Mouse (Mus musculus): ENCODE results near the gene Fntb.
"Not testable (repeated sequence)": the region's sequence is repeated elsewhere in the genome, so short reads cannot be mapped to it uniquely, and the experiment has no call there.

The Fntb gene

DNA sequence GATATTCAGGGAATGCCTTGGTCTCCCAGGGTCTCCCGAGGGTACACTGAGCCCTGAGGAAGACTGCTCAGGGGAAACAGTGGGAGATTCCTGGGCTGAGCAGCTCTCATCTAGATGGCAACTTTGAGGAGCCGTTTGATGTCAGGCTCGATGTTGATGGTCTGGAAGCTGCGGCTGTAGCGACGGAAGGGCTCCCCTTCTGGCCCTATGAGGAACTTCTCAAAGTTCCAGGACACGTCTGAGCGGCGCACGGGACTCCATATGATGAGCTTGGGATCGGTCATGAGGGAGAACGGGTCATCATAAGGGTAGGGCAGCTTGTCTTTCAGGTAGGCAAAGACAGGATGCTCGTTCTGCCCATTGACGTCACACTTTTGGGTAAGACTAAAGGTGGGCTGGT, 27.2 kb downstream of the Fntb start:
- DNase-seq (ENCODE audit: low read depth in 1 of 2, low spot score in 2 of 2), result not testable (repeated sequence)

DNA sequence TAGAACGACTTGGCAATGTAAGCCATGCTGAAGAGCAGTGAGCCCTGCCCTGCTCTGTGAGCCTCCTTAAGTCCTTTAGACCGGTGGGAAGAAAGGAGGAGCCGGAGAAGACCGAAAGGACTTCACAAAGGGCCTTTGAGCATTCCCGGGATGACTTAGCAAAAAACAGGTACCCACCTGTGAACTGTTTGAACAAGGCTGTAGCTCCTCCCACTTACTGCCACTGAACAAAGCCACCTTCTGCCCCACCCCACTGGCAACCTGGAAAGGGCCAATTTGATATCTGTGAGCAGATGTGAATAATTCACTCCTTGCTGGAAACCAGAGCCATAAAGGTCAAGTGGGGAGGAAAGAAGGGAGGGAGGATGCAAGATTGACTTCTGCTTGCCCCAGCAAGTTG, 30.0 kb downstream of the Fntb start, which contains the start of gene Gpx2:
Gene Gpx2, minus strand, starts transcription at position 205 of the 400 bp plus-strand sequence.
- DNase-seq (ENCODE audit: low read depth in 1 of 2, low spot score in 2 of 2), result no peak

DNA sequence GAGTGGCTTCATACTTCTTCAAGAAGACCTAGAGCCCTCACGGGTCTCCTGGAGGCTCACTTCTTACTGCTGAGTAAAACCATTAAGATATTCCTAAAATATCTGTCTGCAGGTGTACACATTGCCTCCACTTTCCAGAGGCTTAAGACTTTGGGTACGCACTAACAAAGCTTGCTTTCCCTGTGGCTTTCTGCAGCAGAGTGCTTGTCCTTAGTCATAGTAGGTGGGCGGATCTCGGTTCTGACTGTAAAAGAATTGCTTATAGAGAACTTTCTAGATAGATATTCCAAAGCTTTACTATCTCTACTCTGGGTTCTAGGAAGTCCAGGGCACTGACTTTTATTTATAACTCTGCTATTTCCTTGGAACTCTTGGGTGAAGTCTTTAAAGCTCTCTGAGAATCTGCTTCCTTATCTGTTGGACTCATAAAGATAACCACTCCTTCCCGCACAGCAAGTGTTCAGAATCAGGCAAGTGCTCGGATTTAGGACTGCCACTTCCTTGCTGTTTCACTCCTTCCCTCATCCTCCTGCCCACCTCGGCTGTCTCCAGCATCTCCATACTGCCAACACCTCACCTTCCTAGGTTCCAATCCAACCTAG, 31.6 kb downstream of the Fntb start:
- DNase-seq (ENCODE audit: low read depth in 1 of 2, low spot score in 2 of 2), result no peak

DNA sequence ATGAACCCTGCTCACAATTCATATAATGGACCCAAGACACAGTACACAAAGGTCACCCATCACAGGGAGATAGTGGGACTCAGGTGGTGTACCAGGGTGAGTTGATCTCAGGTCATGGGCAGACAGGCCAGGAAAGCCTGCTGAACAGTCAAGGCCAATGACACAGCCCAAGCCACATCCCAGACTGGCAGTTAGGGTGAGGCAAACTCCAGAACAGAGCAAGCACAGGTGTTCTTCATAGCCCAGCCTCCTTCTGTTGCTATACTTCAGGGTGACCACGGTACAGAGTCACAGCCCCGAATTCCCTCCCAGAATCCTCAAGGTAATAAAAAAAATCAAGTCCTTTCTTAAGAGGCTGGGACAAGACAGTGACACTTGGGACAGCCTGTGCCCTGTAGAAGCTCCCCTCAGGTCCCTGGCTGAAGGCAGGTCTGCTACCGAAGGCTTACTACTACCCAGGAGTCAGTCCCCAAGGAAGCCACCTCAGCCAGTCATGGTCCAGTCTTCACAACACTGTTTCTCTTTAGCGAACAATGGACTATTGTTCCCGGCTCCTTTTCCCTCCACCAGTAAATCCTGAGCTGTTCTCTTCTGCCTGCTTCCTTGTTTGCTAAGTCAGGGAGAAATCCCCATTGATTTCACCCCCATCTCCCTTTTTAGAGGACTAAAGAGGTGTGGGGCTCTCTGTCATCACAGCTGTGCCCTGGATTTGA, 32.8 kb downstream of the Fntb start:
- no peak for DNase-seq (ENCODE audit: low read depth in 1 of 2, low spot score in 2 of 2)

DNA sequence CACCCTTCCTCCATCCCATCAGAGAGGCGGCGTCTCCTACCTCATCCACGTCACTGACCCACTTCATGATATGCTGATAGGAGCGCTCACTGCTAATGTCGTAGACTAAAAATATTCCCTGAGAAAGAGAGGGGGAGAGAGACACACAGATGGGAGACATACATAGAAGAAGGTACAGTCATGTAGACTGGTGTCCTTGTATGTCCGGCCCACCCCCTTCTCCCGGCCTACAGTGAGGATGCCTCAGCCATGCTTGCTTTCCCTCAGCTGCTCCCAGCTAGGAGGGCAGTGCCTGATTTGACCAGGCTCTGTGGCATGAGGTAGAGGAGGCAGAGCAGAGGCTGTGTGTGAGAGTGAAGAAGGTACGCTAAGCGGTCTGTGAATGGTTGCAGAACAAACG, 37.6 kb downstream of the Fntb start:
- no peak for DNase-seq (ENCODE audit: low read depth in 1 of 2, low spot score in 2 of 2)

DNA sequence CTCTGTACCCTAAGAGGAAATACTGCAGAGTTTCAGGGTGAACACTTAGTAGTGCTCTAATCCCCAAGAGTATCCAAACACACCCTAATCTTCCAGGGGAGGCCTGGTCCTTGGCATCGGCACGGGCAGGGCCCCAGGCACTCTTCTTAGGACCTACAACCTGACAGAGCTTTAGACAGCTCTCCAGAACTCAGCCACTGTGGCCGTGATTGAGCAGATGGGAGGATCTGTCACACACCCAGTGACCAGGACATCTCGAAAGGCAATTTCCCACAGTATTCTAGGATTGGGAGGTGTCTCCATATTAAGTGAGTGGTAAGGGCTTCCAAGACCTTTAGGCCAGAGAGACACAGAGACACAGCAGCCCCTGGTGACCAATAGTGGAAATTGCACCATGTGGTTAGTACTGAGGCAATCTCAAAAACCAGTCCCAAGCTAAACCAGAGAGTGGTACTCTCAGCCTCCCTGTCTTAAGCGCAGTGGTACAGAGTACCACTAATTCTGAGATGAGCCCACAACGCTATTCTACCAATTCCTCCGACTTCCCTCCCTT, 38.4 kb downstream of the Fntb start:
- DNase-seq (ENCODE audit: low read depth in 1 of 2, low spot score in 2 of 2), result no peak

DNA sequence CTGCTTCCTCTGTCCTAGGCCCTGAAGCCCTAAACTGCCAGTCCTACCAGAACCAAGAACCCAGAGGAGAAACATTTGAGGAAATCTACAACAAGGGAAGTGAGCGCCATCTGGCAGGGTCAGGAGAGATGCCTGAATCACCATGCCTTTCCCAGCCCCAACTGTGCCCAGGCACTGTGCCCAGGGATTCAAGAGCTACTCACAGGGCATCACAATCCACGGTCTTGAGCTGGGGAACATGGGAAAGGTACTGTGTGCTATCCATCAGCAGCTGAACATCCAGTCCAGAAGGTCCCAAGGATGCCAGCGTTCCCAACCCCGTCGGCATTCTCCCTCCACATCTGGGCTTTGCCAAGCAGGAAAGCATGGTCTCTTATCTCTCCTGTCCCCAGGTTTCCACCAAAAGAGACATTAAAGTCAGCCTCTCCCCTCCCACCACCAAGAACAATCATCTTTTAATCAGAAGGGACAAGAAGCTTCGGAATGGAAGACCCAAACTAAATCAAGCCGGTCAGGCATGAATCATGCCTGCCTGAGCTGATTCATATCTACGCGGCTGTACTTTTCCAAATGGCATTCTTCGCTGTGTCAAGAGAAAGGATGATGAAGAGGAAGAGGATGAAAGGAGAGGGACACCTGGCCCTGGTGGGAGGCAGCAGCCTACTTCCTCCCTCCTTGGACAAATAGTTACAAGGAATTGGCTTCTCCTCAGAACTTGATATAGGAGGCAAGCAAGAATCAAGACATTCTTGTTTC, 39.8 kb downstream of the Fntb start:
- DNase-seq (ENCODE audit: low read depth in 1 of 2, low spot score in 2 of 2), result no peak

DNA sequence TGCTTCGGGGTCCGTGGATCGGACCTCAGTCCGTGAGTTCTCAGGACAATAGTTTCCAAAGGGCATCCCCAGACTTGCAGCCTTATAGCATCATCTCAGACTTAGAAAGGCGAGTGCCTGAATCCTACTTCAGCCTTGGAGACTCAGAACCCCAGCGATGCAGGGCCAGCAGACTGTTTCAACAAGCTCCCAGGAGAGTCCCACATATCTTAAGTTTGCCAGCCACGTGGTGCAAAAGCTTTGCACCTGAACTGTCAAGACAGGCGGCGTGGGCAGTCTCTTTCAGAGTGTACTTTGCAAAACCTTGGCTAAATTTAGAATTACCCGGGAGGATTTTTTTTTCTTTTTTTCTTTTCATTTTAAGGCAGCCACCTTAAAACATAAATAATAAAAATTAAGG, 42.4 kb downstream of the Fntb start:
- no peak for DNase-seq (ENCODE audit: low read depth in 1 of 2, low spot score in 2 of 2)

DNA sequence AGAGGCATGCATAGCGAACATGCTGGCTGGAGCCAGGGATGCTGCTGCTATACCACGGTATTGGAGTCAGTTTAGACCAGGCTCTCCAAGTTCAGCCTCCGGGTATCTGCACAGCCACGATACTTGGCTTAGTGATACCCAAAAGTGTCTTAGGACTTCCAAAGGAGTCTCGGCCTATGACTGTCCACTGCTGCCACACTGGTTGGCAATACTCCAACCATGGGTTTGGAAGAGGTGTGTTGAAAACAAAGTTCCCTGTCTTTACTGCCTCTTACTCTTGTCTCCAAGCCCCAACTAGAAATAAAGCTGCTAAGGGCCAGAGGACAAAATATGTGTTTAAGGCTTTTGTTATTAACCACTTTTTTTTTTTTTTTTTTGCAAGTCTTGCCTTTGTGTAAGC, 45.1 kb downstream of the Fntb start:
- no peak for DNase-seq (ENCODE audit: low read depth in 1 of 2, low spot score in 2 of 2)

DNA sequence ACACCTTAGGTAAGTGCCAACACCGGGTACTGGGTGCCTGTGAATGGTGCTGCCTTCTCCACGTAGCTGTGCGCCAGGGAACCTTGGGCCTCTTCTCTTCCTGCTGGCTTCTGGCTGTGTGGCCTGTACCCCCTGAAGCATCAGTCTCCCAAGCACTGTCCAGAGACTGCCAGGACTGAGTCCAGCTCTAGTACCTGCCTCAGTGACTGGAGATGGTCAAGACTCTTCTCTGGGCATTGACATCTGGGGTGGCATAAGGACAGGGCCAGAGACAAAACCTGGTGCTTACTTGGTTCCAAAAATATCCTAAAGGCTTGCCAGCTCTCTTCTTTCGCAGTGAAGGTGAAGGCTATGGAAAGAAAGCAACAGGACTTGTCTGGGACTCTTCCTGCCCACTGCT, 45.6 kb downstream of the Fntb start:
- DNase-seq (ENCODE audit: low read depth in 1 of 2, low spot score in 2 of 2), result no peak

DNA sequence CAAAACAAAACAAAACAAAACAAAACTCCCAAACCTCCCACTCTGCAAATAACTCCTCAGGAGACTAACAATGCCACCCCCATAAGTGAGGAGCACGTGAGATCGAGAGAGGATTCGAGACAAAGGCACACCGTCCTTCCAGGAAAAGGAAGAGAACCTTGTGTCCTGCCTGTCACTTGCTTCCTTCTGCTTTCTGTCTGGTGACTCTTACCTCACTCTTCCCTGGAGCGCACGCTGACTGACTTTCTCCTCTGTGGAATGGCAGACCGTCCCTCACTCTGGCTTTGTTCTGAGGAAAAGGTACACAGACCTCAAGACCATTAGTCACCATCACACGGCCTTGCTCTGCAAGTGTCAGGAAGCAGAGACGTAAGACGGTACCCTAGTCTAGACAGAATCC, 48.2 kb downstream of the Fntb start:
- no peak for DNase-seq (ENCODE audit: low read depth in 1 of 2, low spot score in 2 of 2)

DNA sequence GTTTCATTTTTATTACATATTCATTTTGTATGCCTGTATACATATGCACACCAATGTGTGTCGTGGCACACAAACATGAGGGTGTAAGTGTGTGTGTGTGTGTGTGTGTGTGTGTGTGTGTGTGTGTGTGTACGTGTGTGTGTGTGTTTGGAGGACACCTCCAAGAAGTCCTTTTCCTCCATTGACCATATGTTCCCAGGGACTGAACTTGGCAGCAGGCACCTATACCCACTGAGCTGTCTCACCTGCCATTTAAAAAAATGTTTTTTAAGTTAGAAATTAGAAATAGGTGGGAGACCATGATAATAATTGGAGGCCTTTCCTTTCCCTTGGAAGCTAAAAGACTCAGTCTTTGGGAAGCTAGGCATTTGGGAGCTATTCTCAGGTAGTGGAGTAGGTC, 48.7 kb downstream of the Fntb start:
- no peak for DNase-seq (ENCODE audit: low read depth in 1 of 2, low spot score in 2 of 2)

DNA sequence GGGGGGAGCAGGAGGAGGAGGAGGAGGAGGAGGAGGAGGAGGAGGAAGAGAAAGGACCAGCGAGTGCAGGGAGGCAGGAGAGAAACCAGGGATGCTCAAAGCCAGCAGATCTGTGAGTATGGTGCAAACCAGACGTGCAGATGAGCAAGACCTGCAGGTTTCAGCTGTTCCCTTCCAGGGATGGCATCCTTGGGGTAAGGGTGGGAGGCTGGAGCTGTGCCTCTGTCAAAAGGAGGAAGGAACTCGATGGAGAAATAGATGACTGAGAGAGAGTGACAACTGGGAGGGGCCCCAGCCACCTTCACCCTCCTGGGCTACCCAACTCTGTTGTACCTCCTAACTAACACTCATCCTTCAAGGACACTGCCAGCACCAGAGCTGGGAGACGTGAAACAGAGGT, 51.3 kb downstream of the Fntb start:
- DNase-seq (ENCODE audit: low read depth in 1 of 2, low spot score in 2 of 2), result no peak

DNA sequence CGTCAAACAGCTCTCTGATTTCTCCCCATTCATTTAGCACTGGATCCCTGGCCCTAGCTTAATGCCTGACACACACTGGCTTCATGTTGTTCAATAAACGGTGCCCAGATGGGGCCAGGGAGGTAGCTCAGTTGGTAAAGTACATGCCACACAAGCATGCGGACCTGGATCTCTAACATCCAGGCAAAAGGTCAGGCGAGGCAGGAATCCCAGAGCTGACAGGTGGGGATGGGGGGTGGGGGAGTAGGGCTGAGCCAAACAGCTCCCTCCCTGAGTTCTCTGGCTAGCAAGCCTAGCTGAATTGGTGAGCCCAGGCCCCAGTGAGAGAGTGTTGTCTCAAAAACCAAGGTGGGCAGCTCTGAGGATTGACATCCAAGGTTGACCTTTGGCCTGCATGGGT, 51.8 kb downstream of the Fntb start:
- no peak for DNase-seq (ENCODE audit: low read depth in 1 of 2, low spot score in 2 of 2)

DNA sequence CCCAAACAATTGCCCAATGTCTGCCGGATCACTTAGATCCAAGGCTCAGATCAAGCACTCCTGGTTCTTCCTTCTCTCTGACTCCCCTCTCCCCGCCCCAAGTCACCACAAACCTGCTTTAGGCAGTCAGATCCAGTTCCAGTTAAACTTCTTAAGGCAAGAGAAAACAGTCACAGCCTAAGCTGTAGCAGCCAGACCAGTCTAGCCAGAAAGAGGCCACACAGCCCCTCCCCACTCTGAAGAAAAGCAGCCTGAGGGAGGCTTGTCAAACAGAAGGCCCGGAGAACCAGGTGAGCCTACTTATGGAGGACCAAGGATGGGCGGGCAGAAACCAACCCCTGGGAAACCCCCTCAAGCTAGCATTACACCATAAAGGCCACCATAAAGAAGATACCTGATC, 52.7 kb downstream of the Fntb start:
- DNase-seq (ENCODE audit: low read depth in 1 of 2, low spot score in 2 of 2), result no peak

DNA sequence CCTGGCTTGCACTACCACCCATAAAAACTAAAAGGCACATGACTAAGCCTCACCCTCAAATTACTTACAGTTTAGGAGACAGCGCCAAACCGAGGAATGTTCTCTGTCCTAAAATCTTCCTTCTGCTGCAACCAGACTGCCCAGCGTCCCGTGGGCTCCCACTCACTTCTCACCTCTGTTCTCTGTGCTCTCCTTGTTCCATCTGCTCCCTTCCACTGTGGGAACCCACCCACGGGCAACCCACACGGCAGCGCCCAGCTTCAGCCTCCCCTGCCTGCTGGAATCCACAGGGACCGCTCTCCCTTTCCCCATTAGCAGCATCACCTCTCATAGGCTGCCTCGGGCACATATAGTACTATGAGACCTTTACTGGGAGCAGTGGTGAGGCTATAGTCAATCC, 53.5 kb downstream of the Fntb start:
- DNase-seq (ENCODE audit: low read depth in 1 of 2, low spot score in 2 of 2), result no peak

DNA sequence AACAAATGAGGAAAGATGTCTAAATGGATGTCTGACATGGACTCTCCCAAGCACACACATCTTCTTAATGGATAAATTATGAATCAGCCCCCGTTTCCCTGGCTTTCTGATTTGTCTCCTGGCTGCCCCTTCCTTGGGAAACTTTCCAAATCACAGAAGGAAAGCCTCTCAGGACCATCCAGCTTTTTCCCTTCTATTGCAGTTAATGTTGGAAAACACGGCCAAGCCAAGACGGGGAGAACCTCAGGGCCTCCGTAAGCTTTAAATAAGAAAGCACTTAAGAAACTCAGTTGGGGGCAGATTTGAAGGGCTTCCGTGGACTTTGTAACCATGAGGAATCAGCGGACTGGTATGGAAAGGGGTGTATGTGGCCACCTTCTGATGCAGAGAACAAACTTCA, 54.4 kb downstream of the Fntb start:
- DNase-seq (ENCODE audit: low read depth in 1 of 2, low spot score in 2 of 2), result no peak

DNA sequence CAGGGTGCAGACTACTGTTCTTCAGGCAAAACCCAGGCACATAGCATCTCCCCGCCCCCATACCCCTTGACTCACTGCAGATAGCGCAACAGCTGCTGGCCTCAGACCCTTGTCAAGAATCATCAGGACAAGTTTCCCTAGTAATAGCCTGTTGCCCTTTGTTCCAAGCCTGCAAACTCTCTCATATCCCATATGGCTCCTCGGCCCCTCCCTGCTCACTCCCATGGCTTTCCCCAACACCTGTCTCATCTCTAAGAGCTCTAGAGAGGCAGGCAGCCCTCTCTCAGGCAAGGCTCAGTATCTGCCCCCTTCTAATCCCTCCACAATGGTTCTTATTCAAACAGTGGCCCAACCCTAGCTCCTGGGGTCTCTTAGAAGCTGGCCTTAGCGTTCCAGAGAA, 55.2 kb downstream of the Fntb start:
- no peak for DNase-seq (ENCODE audit: low read depth in 1 of 2, low spot score in 2 of 2)

DNA sequence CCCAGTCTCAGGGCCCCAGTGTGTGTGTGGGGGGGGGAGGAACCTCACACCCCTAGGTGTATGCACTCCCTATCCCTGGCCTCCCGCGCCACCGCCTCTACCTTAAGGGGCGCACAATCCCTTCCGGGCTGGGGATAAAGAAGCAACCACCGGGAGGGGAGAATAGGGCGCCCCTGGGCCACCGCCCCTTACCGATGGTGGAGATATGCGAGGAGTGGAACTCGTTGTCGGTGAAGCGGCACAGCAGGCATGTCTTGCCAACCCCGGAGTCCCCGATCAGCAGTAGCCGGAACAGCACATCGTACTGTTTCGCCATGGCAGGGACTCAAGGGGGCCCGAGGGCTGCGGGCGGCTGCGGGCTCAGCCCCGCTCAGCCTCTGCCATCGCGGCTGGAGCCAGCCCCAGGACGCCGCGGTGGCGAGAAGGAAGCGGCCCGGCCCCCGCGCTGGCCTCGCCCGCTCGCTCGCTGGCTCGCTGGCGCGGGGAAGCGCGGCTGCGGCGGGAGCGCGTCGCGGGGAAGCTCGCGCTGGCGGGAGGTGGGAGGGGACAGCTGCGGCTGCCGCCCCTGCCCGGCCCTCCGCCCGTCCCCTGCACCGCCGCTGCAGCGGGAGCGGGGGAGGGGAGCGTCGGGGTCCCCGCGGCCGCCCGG, 56.7 kb downstream of the Fntb start:
- no peak for DNase-seq (ENCODE audit: low read depth in 1 of 2, low spot score in 2 of 2)

DNA sequence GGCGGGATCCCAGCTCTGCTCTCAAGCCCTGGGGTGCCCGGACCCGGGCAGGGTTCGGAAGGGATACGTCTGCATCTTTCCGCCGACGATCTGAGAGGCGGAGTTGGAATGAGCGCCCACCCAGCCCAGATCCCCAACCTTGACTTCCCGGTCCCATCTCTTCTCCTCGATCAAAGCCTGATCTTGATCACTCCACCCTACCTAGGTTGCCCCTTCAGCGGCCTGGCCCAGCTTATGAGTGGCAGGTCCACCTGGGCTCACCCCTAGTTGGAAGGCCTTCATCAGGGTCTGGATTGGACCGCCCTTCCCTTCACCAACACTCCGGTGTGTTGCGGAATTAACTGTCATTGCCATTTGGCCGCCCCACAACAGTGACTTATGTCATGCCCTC, 57.3 kb downstream of the Fntb start, which contains the start of gene Rab15:
Gene Rab15, minus strand, starts transcription at position 258 of the 391 bp plus-strand sequence.
- DNase-seq (ENCODE audit: low read depth in 1 of 2, low spot score in 2 of 2), result no peak

DNA sequence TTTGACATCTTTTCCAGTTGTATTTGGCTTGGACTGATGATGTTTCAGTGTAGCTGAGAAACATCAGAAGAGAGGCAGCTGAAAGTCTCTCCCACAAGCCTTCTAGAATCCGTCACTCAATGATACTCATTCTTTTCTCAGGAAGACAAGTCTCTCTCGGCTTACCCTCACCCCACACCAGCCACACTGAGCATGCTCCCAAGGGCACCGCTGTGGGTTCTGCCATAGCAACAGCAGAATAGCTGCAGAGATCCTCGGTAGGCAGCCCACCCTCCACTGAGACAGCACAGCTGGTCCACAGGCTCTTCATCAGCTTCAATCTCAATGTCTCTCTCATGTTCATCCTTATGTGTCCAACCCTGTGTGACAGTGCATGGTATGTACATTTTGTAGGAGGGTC, 59.9 kb downstream of the Fntb start:
- DNase-seq (ENCODE audit: low read depth in 1 of 2, low spot score in 2 of 2), result no peak

DNA sequence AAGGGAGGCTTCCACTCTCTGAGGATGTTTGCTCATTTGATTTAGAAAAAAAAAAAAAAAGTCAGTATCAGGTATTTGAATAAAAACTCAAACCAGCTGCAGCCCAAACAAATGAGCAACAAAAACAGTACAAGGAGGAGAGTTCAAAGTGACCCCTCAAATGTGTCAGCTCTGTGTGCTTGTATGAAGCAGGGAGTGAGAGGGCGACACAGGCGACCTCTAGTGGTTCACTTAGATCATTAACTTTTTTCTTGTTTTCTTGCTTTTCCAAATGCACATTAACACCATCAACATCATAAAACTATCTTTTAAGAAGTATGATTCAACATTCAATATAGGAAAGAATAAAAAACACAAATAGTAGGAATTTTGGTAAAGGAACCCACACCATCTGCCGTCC, 67.3 kb downstream of the Fntb start:
- DNase-seq (ENCODE audit: low read depth in 1 of 2, low spot score in 2 of 2), result no peak

Data from monocyte, adult 2 months (primary cell).